Mouse (Mus musculus): ENCODE measurements around the gene Melk. TPM values are rescaled to one million over a fixed set of nuclear protein-coding genes. Genes with fewer than 3 reads are reported as not detected.

Gene Melk
- polyA plus RNA-seq (2014; fragmentation: Nextera tagmentation; extraction: Ambion mirVana): 55.7 and 62.4 TPM in 2 replicates

GRCm38 (mm10) chr4:44300781-44301750 is at the start of gene Melk:
Gene Melk (plus strand): TSS chr4:44300876.
- Histone ChIP-seq H3K9ac (ENCODE audit: low read depth, low read length) (peak within 1 kb of the TSS; percentile 77), H3K27me3 (ENCODE audit: control insufficient read depth, insufficient read depth, low read length) (no peaks in the 10 kb centered on the region), H3K9me3 (ENCODE audit: control insufficient read depth, low read length) (no peaks in the 10 kb centered on the region), H3K4me3 (ENCODE audit: low read depth, low read length) (peak within 1 kb of the TSS; percentile 81), H3K4me2 (replicated peaks; ENCODE audit: low read depth, low read length) (peak within 1 kb of the TSS; percentile 52), H3K27ac (ENCODE audit: low read depth, low read length) (peak within 1 kb of the TSS; percentile 51; the same call in 1 of the 2 replicates), H3K36me3 (ENCODE audit: control insufficient read depth, insufficient read depth, low read length) (no peaks in the 10 kb centered on the region), H3K4me1 (replicated peaks; ENCODE audit: control insufficient read depth, insufficient read depth, low read length) (no peaks in the 10 kb centered on the region)
- ATAC-seq (ENCODE audit: low FRiP score) (peak; percentile 86), DNase-seq (ENCODE audit: low spot score) (peak; percentile 94)
- WGBS: 1% methylated on average over 41 of the region's 41 CpGs

DNA sequence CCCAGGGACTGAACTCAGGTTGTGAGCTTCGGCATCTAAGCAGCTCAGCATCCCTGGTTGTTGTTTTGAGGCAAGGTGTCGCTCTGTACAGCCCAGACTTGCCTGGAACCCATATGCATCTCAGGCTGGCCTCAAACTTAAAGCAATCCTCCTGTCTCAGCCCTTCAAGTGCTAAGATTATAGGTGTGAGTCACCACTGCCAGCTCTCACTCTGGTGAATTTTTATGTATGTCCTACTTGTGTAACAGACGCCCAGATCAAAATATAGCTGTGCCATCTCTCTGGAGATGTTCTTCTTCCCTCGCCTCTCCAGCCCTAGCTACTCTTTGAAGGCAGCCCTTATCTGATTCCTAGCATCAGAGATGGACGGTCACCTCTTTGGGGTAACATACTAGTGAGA is 49.2 kb upstream of the Melk start:
- Histone ChIP-seq H3K9ac (ENCODE audit: low read depth, low read length) (no peak overlapping the region), H3K9me3 (ENCODE audit: control insufficient read depth, low read length) (no peaks in the 10 kb centered on the region), H3K36me3 (ENCODE audit: control insufficient read depth, insufficient read depth, low read length) (no peaks in the 10 kb centered on the region), H3K4me1 (replicated peaks; ENCODE audit: control insufficient read depth, insufficient read depth, low read length) (peaks cover 12% of the 10 kb centered on the region; the same call in 1 of the 2 replicates), H3K4me2 (replicated peaks; ENCODE audit: low read depth, low read length) (no peak overlapping the region), H3K27me3 (ENCODE audit: control insufficient read depth, insufficient read depth, low read length) (no peaks in the 10 kb centered on the region), H3K4me3 (ENCODE audit: low read depth, low read length) (no peak overlapping the region), H3K27ac (ENCODE audit: low read depth, low read length) (no peak overlapping the region)
- ATAC-seq (ENCODE audit: low FRiP score) (no peak), DNase-seq (ENCODE audit: low spot score) (no peak)
- 85% methylated on average over 5 of the region's 5 CpGs for WGBS

- 10% methylated on average over 13 of the region's 13 CpGs for WGBS
- H3K9ac ChIP-seq (ENCODE audit: low read depth, low read length): no peak overlapping the region
- no peak overlapping the region for H3K4me2 ChIP-seq (replicated peaks; ENCODE audit: low read depth, low read length)
- H3K9me3 ChIP-seq (ENCODE audit: control insufficient read depth, low read length): no peaks in the 10 kb centered on the region
- no peak overlapping the region for H3K4me3 ChIP-seq (ENCODE audit: low read depth, low read length)
- H3K4me1 ChIP-seq (replicated peaks; ENCODE audit: control insufficient read depth, insufficient read depth, low read length): peaks cover 12% of the 10 kb centered on the region; the same call in 1 of the 2 replicates
- no peaks in the 10 kb centered on the region for H3K27me3 ChIP-seq (ENCODE audit: control insufficient read depth, insufficient read depth, low read length)
- no peak overlapping the region for H3K27ac ChIP-seq (ENCODE audit: low read depth, low read length)
- DNase-seq (ENCODE audit: low spot score): no peak
- no peaks in the 10 kb centered on the region for H3K36me3 ChIP-seq (ENCODE audit: control insufficient read depth, insufficient read depth, low read length)
- ATAC-seq (ENCODE audit: low FRiP score): no peak
Observed at GRCm38 (mm10) chr4:44251966-44252916, 48.4 kb upstream of the Melk start.

DNA sequence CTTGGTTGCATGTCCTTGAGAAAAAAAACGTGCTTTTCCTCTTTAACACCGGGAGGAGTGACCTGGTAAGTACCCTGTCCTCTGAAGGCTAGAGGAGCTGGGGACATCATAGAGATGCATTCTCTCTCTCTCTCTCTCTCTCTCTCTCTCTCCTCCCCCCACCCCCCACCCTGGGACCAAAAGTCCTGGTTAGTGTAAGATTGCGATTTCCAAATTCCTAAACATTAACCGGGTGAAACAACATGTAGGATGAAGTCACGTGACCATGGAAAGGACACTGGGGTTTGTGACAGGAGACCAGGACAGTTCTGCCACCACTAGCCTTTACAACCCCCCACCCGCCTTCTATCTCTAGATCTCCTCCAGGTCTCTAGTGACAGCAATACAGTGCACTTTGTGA is 47.5 kb upstream of the Melk start:
- 18% methylated on average over 6 of the region's 6 CpGs for WGBS
- H3K36me3 ChIP-seq (ENCODE audit: control insufficient read depth, insufficient read depth, low read length): no peaks in the 10 kb centered on the region
- DNase-seq (ENCODE audit: low spot score) (no peak), ATAC-seq (ENCODE audit: low FRiP score) (no peak)
- H3K4me2 ChIP-seq (replicated peaks; ENCODE audit: low read depth, low read length): no peak overlapping the region
- H3K9me3 ChIP-seq (ENCODE audit: control insufficient read depth, low read length): no peaks in the 10 kb centered on the region
- no peak overlapping the region for H3K4me3 ChIP-seq (ENCODE audit: low read depth, low read length)
- no peaks in the 10 kb centered on the region for H3K27me3 ChIP-seq (ENCODE audit: control insufficient read depth, insufficient read depth, low read length)
- H3K4me1 ChIP-seq (replicated peaks; ENCODE audit: control insufficient read depth, insufficient read depth, low read length): peaks cover 8% of the 10 kb centered on the region; the same call in 1 of the 2 replicates
- no peak overlapping the region for H3K9ac ChIP-seq (ENCODE audit: low read depth, low read length)
- H3K27ac ChIP-seq (ENCODE audit: low read depth, low read length): no peak overlapping the region

- ATAC-seq (ENCODE audit: low FRiP score) (no peak), DNase-seq (ENCODE audit: low spot score) (no peak)
- no peaks in the 10 kb centered on the region for H3K9me3 ChIP-seq (ENCODE audit: control insufficient read depth, low read length)
- WGBS: 75% methylated on average over 5 of the region's 5 CpGs
- H3K36me3 ChIP-seq (ENCODE audit: control insufficient read depth, insufficient read depth, low read length): no peaks in the 10 kb centered on the region
- H3K4me3 ChIP-seq (ENCODE audit: low read depth, low read length): no peak overlapping the region
- no peaks in the 10 kb centered on the region for H3K27me3 ChIP-seq (ENCODE audit: control insufficient read depth, insufficient read depth, low read length)
- H3K9ac ChIP-seq (ENCODE audit: low read depth, low read length): no peak overlapping the region
- H3K4me1 ChIP-seq (replicated peaks; ENCODE audit: control insufficient read depth, insufficient read depth, low read length): peaks cover 3% of the 10 kb centered on the region; the same call in 1 of the 2 replicates
- H3K4me2 ChIP-seq (replicated peaks; ENCODE audit: low read depth, low read length): no peak overlapping the region
- H3K27ac ChIP-seq (ENCODE audit: low read depth, low read length): no peak overlapping the region
Observed at GRCm38 (mm10) chr4:44254579-44254978, 46.1 kb upstream of the Melk start.

DNA sequence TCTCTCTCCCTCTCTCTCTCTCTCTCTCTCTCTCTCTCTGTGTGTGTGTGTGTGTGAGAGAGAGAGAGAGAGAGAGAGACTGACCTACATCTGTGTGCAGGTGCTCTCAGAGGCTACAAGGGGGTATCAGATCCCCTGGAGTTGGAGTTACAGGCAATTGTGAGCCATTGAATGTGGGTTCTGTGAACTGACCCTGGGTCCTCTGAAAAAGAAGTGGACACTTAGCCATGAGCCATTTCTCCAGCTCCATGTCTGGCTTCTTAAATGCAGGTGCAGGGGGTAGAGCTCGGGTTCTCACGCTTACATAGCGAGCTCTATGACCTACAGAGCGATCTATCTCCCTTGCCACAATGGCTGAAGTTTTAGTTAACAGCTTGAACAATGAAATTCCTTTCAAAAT is 41.5 kb upstream of the Melk start:
- no peak overlapping the region for H3K27ac ChIP-seq (ENCODE audit: low read depth, low read length)
- DNase-seq (ENCODE audit: low spot score) (no peak), ATAC-seq (ENCODE audit: low FRiP score) (no peak)
- H3K36me3 ChIP-seq (ENCODE audit: control insufficient read depth, insufficient read depth, low read length): no peaks in the 10 kb centered on the region
- no peak overlapping the region for H3K4me2 ChIP-seq (replicated peaks; ENCODE audit: low read depth, low read length)
- H3K9ac ChIP-seq (ENCODE audit: low read depth, low read length): no peak overlapping the region
- no peaks in the 10 kb centered on the region for H3K4me1 ChIP-seq (replicated peaks; ENCODE audit: control insufficient read depth, insufficient read depth, low read length)
- WGBS: 79% methylated on average over 4 of the region's 4 CpGs
- no peak overlapping the region for H3K4me3 ChIP-seq (ENCODE audit: low read depth, low read length)
- H3K9me3 ChIP-seq (ENCODE audit: control insufficient read depth, low read length): no peaks in the 10 kb centered on the region
- H3K27me3 ChIP-seq (ENCODE audit: control insufficient read depth, insufficient read depth, low read length): no peaks in the 10 kb centered on the region

DNA sequence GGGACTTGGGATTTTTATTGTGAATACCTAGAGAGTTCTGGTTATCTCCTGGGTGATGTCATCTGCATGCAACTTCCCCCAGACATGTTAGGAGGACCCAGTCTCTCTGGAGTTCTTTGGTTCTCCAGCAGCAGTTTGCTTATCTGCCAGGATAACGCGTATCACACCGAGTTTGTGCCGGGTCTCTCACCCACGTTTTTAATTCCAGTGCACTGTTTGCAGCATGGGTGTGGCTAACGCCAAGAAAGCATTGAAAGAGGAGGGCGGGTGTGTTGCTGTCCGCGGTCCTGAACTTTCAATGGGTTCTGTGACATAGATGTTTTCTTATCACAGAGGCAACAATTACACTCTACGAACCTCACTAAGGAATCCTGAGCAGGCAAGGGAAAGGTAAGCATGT is 40.4 kb upstream of the Melk start:
- Histone ChIP-seq H3K27ac (ENCODE audit: low read depth, low read length) (no peak overlapping the region), H3K9ac (ENCODE audit: low read depth, low read length) (no peak overlapping the region), H3K4me3 (ENCODE audit: low read depth, low read length) (no peak overlapping the region), H3K4me1 (replicated peaks; ENCODE audit: control insufficient read depth, insufficient read depth, low read length) (no peaks in the 10 kb centered on the region), H3K4me2 (replicated peaks; ENCODE audit: low read depth, low read length) (no peak overlapping the region), H3K27me3 (ENCODE audit: control insufficient read depth, insufficient read depth, low read length) (no peaks in the 10 kb centered on the region), H3K36me3 (ENCODE audit: control insufficient read depth, insufficient read depth, low read length) (no peaks in the 10 kb centered on the region), H3K9me3 (ENCODE audit: control insufficient read depth, low read length) (no peaks in the 10 kb centered on the region)
- ATAC-seq (ENCODE audit: low FRiP score) (no peak), DNase-seq (ENCODE audit: low spot score) (peak; percentile 77)
- WGBS: 4% methylated on average over 10 of the region's 10 CpGs

DNA sequence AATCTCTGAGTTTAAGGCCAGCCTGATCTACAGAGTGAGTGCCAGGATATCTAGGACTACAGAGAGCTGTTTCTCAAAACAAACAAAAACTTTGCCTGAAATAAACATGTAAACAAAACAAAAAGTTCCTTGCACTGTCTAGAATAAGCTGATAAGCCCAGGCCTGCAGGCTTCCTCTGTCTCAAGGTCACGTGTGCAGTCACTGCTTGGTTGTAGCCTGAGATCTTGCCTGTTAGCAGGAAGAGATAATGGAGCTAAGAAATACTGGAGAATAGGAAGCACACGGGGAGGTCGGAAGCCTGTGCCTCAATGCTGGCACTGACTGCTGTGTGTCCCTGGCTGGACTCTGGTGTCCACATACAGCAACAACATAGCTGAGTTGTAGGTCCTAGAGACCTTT is 35.2 kb upstream of the Melk start:
- Histone ChIP-seq H3K9me3 (ENCODE audit: control insufficient read depth, low read length) (no peaks in the 10 kb centered on the region), H3K36me3 (ENCODE audit: control insufficient read depth, insufficient read depth, low read length) (no peaks in the 10 kb centered on the region), H3K4me2 (replicated peaks; ENCODE audit: low read depth, low read length) (no peak overlapping the region), H3K27ac (ENCODE audit: low read depth, low read length) (no peak overlapping the region), H3K9ac (ENCODE audit: low read depth, low read length) (no peak overlapping the region), H3K4me1 (replicated peaks; ENCODE audit: control insufficient read depth, insufficient read depth, low read length) (no peaks in the 10 kb centered on the region), H3K4me3 (ENCODE audit: low read depth, low read length) (no peak overlapping the region), H3K27me3 (ENCODE audit: control insufficient read depth, insufficient read depth, low read length) (no peaks in the 10 kb centered on the region)
- WGBS: 88% methylated on average over 3 of the region's 3 CpGs
- ATAC-seq (ENCODE audit: low FRiP score): no peak
- no peak for DNase-seq (ENCODE audit: low spot score)

All from hindbrain, embryonic 11.5 days (tissue).